Mouse (Mus musculus) layer of hippocampus, adult 9-11 months (tissue): Measurements from ENCODE around the gene Gm10300.
A peak's percentile ranks its signal among the peaks of the same experiment; 100 is the strongest.

Experiments
- DNase-seq: peaks from one replicate; pipeline ENCODE4 v3.0.0; 2022

Gm10300 gene

GRCm38 (mm10) chr4:132051321-132052275 is 22.9 kb upstream of the Gm10300 start:
- DNase-seq, result no peak

GRCm38 (mm10) chr4:132057311-132057710 is 17.2 kb upstream of the Gm10300 start:
- DNase-seq, result no peak

GRCm38 (mm10) chr4:132059541-132059940 is 15.0 kb upstream of the Gm10300 start:
- DNase-seq, result no peak

GRCm38 (mm10) chr4:132060040-132060832 is 14.3 kb upstream of the Gm10300 start:
- no peak for DNase-seq

- no peak for DNase-seq
These were observed 12.2 kb upstream of the Gm10300 start for GRCm38 (mm10) chr4:132062289-132062688.

GRCm38 (mm10) chr4:132062934-132063884 is 11.3 kb upstream of the Gm10300 start:
- DNase-seq, result no peak

- DNase-seq, result no peak
These were observed 9.9 kb upstream of the Gm10300 start for GRCm38 (mm10) chr4:132064550-132064949.

- no peak for DNase-seq
These were observed 8.9 kb upstream of the Gm10300 start for GRCm38 (mm10) chr4:132065578-132065977.

GRCm38 (mm10) chr4:132066101-132066773 is 8.3 kb upstream of the Gm10300 start:
- no peak for DNase-seq

- no peak for DNase-seq
These were observed 7.2 kb upstream of the Gm10300 start for GRCm38 (mm10) chr4:132067112-132067937.

GRCm38 (mm10) chr4:132067938-132068235 is 6.6 kb upstream of the Gm10300 start:
- no peak for DNase-seq

- no peak for DNase-seq
These were observed 2.8 kb upstream of the Gm10300 start for GRCm38 (mm10) chr4:132071674-132072073.

GRCm38 (mm10) chr4:132072156-132072555 is 2.3 kb upstream of the Gm10300 start:
- DNase-seq, result no peak

GRCm38 (mm10) chr4:132072946-132073345 is 1.6 kb upstream of the Gm10300 start:
- DNase-seq, result no peak

- peak; percentile 94 for DNase-seq
These were observed 654 bp downstream of the Gm10300 start, which contains the start of gene Epb41 for GRCm38 (mm10) chr4:132074933-132075769. Gene Epb41, minus strand, starts transcription at chr4:132075321.

GRCm38 (mm10) chr4:132075796-132076195 is 1.3 kb downstream of the Gm10300 start:
- DNase-seq, result no peak

- no peak for DNase-seq
These were observed 2.2 kb downstream of the Gm10300 start for GRCm38 (mm10) chr4:132076480-132077405.

GRCm38 (mm10) chr4:132077445-132077844 is 2.9 kb downstream of the Gm10300 start:
- DNase-seq, result no peak

GRCm38 (mm10) chr4:132078296-132078714 is 3.8 kb downstream of the Gm10300 start:
- peak; percentile 38 for DNase-seq
